Mouse (Mus musculus) urinary bladder, postnatal 10 days (tissue): ENCODE data around the gene Efhc1.
"Not testable (repeated sequence)": the region's sequence is repeated elsewhere in the genome, so short reads cannot be mapped to it uniquely, and the experiment has no call there.

Experiments used
- DNase-seq: peaks from one replicate; pipeline ENCODE4 v3.0.0; 2022; ENCODE audit warnings: low spot score

Efhc1 gene

GRCm38 (mm10) chr1:20951300-20951763 is at the start of gene Efhc1:
Efhc1 (plus strand) TSS chr1:20951626.
- peak; percentile 73 for DNase-seq

GRCm38 (mm10) chr1:20905501-20906127 is 45.8 kb upstream of the Efhc1 start:
- no peak for DNase-seq

GRCm38 (mm10) chr1:20906128-20906515 is 45.3 kb upstream of the Efhc1 start:
- no peak for DNase-seq

GRCm38 (mm10) chr1:20908541-20908940 is 42.9 kb upstream of the Efhc1 start:
- DNase-seq = no peak

GRCm38 (mm10) chr1:20912115-20912514 is 39.3 kb upstream of the Efhc1 start:
- DNase-seq = no peak

GRCm38 (mm10) chr1:20912527-20913171 is 38.8 kb upstream of the Efhc1 start:
- DNase-seq = no peak

GRCm38 (mm10) chr1:20914769-20915168 is 36.7 kb upstream of the Efhc1 start:
- DNase-seq = no peak

GRCm38 (mm10) chr1:20915608-20916007 is 35.8 kb upstream of the Efhc1 start:
- DNase-seq = no peak

- DNase-seq = no peak
Measured at GRCm38 (mm10) chr1:20917496-20918050, 33.9 kb upstream of the Efhc1 start.

- no peak for DNase-seq
Measured at GRCm38 (mm10) chr1:20919728-20920127, 31.7 kb upstream of the Efhc1 start.

- no peak for DNase-seq
Measured at GRCm38 (mm10) chr1:20921081-20921528, 30.3 kb upstream of the Efhc1 start.

- DNase-seq = no peak
Measured at GRCm38 (mm10) chr1:20922612-20923399, 28.6 kb upstream of the Efhc1 start.

- DNase-seq = not testable (repeated sequence)
Measured at GRCm38 (mm10) chr1:20925324-20925723, 26.1 kb upstream of the Efhc1 start.

GRCm38 (mm10) chr1:20925926-20926325 is 25.5 kb upstream of the Efhc1 start:
- DNase-seq = no peak

GRCm38 (mm10) chr1:20926376-20926775 is 25.1 kb upstream of the Efhc1 start:
- no peak for DNase-seq

- no peak for DNase-seq
Measured at GRCm38 (mm10) chr1:20928487-20928886, 22.9 kb upstream of the Efhc1 start.

- DNase-seq = no peak
Measured at GRCm38 (mm10) chr1:20933457-20933856, 18.0 kb upstream of the Efhc1 start.

GRCm38 (mm10) chr1:20935106-20935505 is 16.3 kb upstream of the Efhc1 start:
- no peak for DNase-seq

GRCm38 (mm10) chr1:20939046-20939445 is 12.4 kb upstream of the Efhc1 start:
- no peak for DNase-seq

- DNase-seq = no peak
Measured at GRCm38 (mm10) chr1:20940151-20940550, 11.3 kb upstream of the Efhc1 start.

- DNase-seq = no peak
Measured at GRCm38 (mm10) chr1:20941322-20941721, 10.1 kb upstream of the Efhc1 start.

GRCm38 (mm10) chr1:20941857-20942256 is 9.6 kb upstream of the Efhc1 start:
- DNase-seq = no peak

- no peak for DNase-seq
Measured at GRCm38 (mm10) chr1:20943016-20943415, 8.4 kb upstream of the Efhc1 start.
